Mouse (Mus musculus): ENCODE data around the gene Vmn2r42.
"Not testable (repeated sequence)": the region's sequence is repeated elsewhere in the genome, so short reads cannot be mapped to it uniquely, and the experiment has no call there.

The Vmn2r42 gene

DNA sequence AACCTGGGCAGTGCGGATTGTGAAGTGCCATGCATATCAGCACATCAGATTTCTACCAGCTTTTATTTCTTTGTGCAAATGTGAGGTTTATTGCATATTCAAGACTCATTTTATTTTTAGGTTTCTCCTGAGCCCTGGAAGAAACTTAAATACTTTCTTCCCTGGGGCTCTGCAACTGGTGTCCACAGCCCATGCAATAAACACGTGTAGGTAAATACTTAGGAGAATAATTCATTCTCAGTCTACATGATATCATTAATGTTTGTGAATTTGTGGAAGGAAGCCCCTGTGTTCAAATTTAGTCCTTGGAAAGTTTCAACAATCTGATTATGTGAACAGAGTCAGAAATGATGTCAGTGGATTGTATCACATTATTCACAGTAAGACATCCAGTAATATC lies at the start of gene Vmn2r42:
TSS of gene Vmn2r42 (minus strand) at position 101 of the 400 bp plus-strand sequence.
- DNase-seq (ENCODE audit: low read depth, low spot score): not testable (repeated sequence)

DNA sequence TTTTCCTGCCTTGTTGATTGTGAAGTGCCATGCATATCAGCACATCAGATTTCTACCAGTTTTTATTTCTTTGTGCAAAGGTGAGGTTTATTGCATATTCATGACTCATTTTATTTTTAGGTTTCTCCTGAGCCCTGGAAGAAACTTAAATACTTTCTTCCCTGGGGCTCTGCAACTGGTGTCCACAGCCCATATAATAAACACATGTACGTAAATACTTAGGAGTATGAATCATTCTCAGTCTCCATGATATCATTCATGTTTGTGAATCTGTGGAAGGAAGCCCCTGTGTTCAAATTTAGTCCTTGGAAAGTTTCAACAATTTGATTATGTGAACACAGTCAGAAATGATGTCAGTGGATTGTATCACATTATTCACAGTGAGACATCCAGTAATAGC lies 38.6 kb downstream of the Vmn2r42 start, which contains the start of gene Vmn2r41:
TSS of gene Vmn2r41 (minus strand) at position 101 of the 400 bp plus-strand sequence.
- DNase-seq (ENCODE audit: low read depth, low spot score): not testable (repeated sequence)
